Mouse (Mus musculus) lung, embryonic 16.5 days (tissue): ENCODE data around the gene Zfp273. TPM values are rescaled to one million over a fixed set of nuclear protein-coding genes. Genes with fewer than 3 reads are reported as not detected.
"Not testable (repeated sequence)": the region's sequence is repeated elsewhere in the genome, so short reads cannot be mapped to it uniquely, and the experiment has no call there.

Source experiments
- ATAC-seq: fragments of 200-750 bp; cut with Nextera tagmentation; 2 replicates; pipeline ENCODE4 v1.8.0; 2017; ENCODE audit warnings: low read depth, mild to moderate bottlenecking, moderate library complexity
- H3K27ac ChIP-seq: fragments of 300-500 bp; sonication (generic); 2 replicates; pipeline ENCODE4 v1.5.1; 2014; ENCODE audit warnings: mild to moderate bottlenecking, control low read depth, low read length
- H3K27me3 ChIP-seq: fragments of 300-500 bp; sonication (generic); 2 replicates; pipeline ENCODE4 v1.6.1; 2014; ENCODE audit warnings: low read depth, low read length, mixed read lengths; ENCODE audit not compliant: control insufficient read depth, insufficient read depth
- H3K36me3 ChIP-seq: fragments of 300-500 bp; sonication (generic); 2 replicates; pipeline ENCODE4 v1.6.1; 2014; ENCODE audit warnings: low read length; ENCODE audit not compliant: control insufficient read depth, insufficient read depth
- H3K4me1 ChIP-seq: fragments of 300-500 bp; sonication (generic); replicated peaks from 2 replicates; pipeline ENCODE4 v1.6.1; 2014; ENCODE audit warnings: low read length, mixed read lengths; ENCODE audit not compliant: control insufficient read depth, insufficient read depth
- H3K4me2 ChIP-seq: fragments of 300-500 bp; sonication (generic); 2 replicates; pipeline ENCODE4 v1.6.1; 2014; ENCODE audit warnings: low read depth, low read length, control low read depth
- H3K4me3 ChIP-seq: fragments of 300-500 bp; sonication (generic); 2 replicates; pipeline ENCODE4 v1.5.1; 2014; ENCODE audit warnings: mild to moderate bottlenecking, low read length, control low read depth
- H3K9ac ChIP-seq: fragments of 300-500 bp; sonication (generic); 2 replicates; pipeline ENCODE4 v1.6.1; 2014; ENCODE audit warnings: low read length, control low read depth
- H3K9me3 ChIP-seq: fragments of 300-500 bp; sonication (generic); 2 replicates; pipeline ENCODE4 v1.6.1; 2016; ENCODE audit warnings: low read length; ENCODE audit not compliant: control insufficient read depth
- WGBS: fragments of 180-500 bp; shearing (Covaris S2); extraction: QIAGEN DNeasy Blood & Tissue Kit; methylation state at CpG from one replicate; pipeline ENCODE4 v1.1.7; 2014; 5-methylcytosine and 5-hydroxymethylcytosine counted together
- polyA plus RNA-seq: library from polyadenylated mRNA; unstranded; fragments of >200 nt; fragmentation: Nextera tagmentation; extraction: Ambion mirVana; gene quantifications from 2 replicates; pipeline ENCODE4 v1.2.1, GENCODE M21; 2015

Gene Zfp273
- polyA plus RNA-seq, 1 experiment from 2014 or later: 8.0 TPM

DNA sequence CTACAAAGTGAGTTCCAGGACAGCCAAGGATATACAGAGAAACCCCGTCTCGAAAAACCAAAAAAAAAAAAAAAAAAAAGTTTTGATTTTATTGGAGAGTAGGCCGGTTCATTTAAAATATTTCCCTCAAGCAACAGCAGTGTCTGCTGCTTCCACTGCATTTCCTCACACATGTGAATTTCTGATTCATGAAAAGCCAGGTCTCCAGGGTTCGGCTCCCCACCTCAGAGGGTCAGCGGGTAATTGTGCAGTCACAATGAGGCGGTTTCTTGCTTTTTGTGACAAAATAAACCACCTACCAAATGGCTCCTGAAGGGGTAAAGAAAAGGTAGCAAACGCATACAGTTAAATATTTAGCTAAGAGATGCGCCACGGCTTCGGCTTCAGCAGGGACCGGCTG is 49.5 kb downstream of the Zfp273 start, which contains the start of gene BC048507:
BC048507 (plus strand) TSS at position 301 of the 400 bp plus-strand sequence.
- Histone ChIP-seq H3K9me3 (no peaks in the 10 kb centered on the region), H3K4me1 (no peaks in the 10 kb centered on the region), H3K27ac (no peak within 1 kb of the TSS), H3K36me3 (no peaks in the 10 kb centered on the region), H3K4me2 (no peak within 1 kb of the TSS), H3K4me3 (no peak within 1 kb of the TSS), H3K9ac (no peak within 1 kb of the TSS), H3K27me3 (no peaks in the 10 kb centered on the region)
- no peak for ATAC-seq
- WGBS: 74% methylated on average over 11 of the region's 11 CpGs

DNA sequence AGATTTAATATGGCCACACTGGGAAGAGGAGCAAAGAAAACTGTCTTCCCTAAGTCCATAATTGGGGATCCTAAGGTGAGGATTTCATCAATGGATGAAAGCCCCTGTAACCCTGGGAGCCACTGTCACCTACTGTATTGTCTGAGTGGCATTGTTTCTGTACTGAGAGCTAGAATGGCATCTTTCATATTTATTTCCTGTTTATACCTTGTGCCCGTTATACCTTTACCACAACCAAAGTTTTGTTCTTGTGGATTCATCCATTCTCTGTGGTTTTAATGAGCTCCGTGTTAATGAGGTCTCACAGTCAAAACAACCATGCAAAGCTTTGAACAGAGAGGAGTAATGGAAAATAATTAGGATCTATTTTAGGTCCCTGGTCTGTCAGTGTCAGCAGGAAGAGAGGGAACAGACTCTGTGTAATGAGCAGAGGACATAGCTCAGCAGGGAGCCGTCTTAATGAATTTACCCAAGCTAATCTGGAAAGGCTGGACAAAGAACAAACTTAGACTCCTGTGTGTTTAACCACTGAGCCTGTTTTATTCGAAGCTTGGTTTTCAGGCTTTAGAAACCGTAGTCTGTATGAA is 51.3 kb downstream of the Zfp273 start:
- H3K4me3 ChIP-seq: no peak overlapping the region
- H3K27me3 ChIP-seq: no peaks in the 10 kb centered on the region
- H3K4me2 ChIP-seq: no peak overlapping the region
- H3K4me1 ChIP-seq: no peaks in the 10 kb centered on the region
- H3K9ac ChIP-seq: no peak overlapping the region
- no peaks in the 10 kb centered on the region for H3K9me3 ChIP-seq
- ATAC-seq: no peak
- H3K27ac ChIP-seq: no peak overlapping the region
- H3K36me3 ChIP-seq: no peaks in the 10 kb centered on the region
- WGBS: 55% methylated on average over 5 of the region's 5 CpGs

DNA sequence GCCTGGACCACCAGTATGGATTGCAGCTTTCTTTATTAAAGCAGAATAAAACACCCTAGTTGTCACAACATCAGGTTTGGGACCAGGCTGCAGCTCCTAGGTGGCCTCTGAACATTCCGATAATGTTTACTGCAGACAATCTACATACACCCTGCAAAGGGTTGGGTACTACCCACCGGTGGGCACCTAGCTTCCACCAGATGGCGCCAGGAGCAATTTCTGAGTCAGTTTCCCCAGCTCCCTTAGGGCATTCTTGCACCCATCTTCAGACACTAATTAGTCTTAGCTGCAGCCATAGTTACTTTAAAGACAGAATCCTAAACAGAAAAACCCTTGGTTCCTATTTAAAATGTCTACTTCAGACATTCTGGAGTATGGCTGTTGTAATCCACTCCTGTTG is 54.4 kb downstream of the Zfp273 start:
- 27% methylated on average over 3 of the region's 3 CpGs for WGBS
- H3K27me3 ChIP-seq: no peaks in the 10 kb centered on the region
- H3K9me3 ChIP-seq: no peaks in the 10 kb centered on the region
- no peak overlapping the region for H3K4me2 ChIP-seq
- H3K4me1 ChIP-seq: no peaks in the 10 kb centered on the region
- H3K4me3 ChIP-seq: no peak overlapping the region
- H3K36me3 ChIP-seq: no peaks in the 10 kb centered on the region
- no peak for ATAC-seq
- no peak overlapping the region for H3K27ac ChIP-seq
- no peak overlapping the region for H3K9ac ChIP-seq

DNA sequence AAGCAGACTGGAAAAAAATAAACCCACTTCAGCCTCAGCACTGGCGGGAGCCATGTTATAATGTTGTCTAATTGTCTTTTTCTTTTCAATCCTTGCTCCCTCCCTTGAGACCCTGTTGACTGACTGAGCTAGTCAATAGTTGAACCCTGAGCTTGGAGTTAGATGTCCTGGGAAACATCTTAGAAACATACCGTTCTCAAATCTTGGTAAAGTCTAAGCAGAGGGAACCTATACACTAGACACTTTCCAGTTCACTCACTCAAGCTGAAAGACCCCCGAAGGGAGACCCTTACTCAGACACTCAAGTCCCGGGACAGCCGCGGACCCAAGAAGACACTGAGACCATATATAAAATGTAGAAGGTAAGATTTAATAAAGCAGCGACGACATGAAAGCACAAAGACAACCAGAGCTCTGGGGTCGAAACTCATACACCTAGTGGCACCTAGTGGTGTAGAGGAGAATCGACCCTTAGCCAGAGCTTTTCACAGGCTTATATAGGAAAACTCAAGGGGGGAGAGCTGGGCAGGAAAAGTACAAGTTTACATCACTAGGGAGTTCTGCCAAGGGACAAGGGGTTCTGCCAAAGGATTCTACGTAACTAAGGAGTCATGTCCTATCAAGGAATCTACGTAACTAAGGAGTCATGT is 62.6 kb downstream of the Zfp273 start:
- not testable (repeated sequence) for H3K27ac ChIP-seq, H3K9ac ChIP-seq, ATAC-seq, H3K27me3 ChIP-seq, H3K4me1 ChIP-seq, H3K9me3 ChIP-seq, H3K36me3 ChIP-seq, H3K4me3 ChIP-seq
- peak overlapping the region; percentile 29; the same call in 1 of the 2 replicates for H3K4me2 ChIP-seq
- 28% methylated on average over 7 of the region's 12 CpGs for WGBS

Other genes with a start within 250 kb of the Zfp273 start
- 4.5 and 4.7 TPM in 2 replicates for gene Zfp729b, start 204.0 kb upstream of the Zfp273 start, polyA plus RNA-seq
- gene Gm49345, start 176.0 kb upstream of the Zfp273 start, polyA plus RNA-seq: 0.69 TPM in 1 of 2 replicates, not detected in the other
- gene Zfp729a, start 175.9 kb upstream of the Zfp273 start, polyA plus RNA-seq: 2.5 and 2.6 TPM in 2 replicates
- 11.6 and 12.9 TPM in 2 replicates for gene Zfp738, start 126.7 kb upstream of the Zfp273 start, polyA plus RNA-seq
- gene Zfp65, start 84.6 kb upstream of the Zfp273 start, polyA plus RNA-seq: 5.6 and 6.8 TPM in 2 replicates
- 6.7 and 7.2 TPM in 2 replicates for gene Zfp85, start 58.5 kb upstream of the Zfp273 start, polyA plus RNA-seq
- 2.2 and 2.6 TPM in 2 replicates for gene Zfp493, start 34.0 kb upstream of the Zfp273 start, polyA plus RNA-seq
- 2.3 and 3.1 TPM in 2 replicates for gene Gm10037, start 17.4 kb downstream of the Zfp273 start, polyA plus RNA-seq
- not detected in 2 replicates for gene BC048507, start 49.6 kb downstream of the Zfp273 start, polyA plus RNA-seq